In genomic region chr15:102955833-102956640, GRCm38 (mm10) we compare ENCODE assay signal across 14 mouse cellular contexts. TPM values are rescaled to one million over a fixed set of nuclear protein-coding genes. Genes with fewer than 3 reads are reported as not detected.
DNase-seq lines count a peak whose midpoint lies in the region; ATAC-seq lines count a peak whose summit lies in the region.
"Had no signal": no experiment of that assay in that cellular context is flagged by ENCODE, and none has a peak within 500 bp of the region (broad histone marks: within the 10 kb centered on the region; RNA-seq: fewer than 3 reads in every experiment).

No protein-coding gene starts in this region.

- H3K4me1 ChIP-seq in neural tube, embryonic 11.5 days (ENCODE audit: control insufficient read depth, insufficient read depth, low read length) = no peaks in the 10 kb centered on the region

- no peaks in the 10 kb centered on the region for H3K36me3 ChIP-seq in neural tube, embryonic 11.5 days (ENCODE audit: control insufficient read depth, insufficient read depth, low read length)

- peak overlapping the region; percentile 42 for H3K4me3 ChIP-seq in neural tube, embryonic 11.5 days (ENCODE audit: low read depth, low read length)
- H3K4me3 ChIP-seq: layer of hippocampus, adult 2 months had no signal

- peak overlapping the region; percentile 70 for H3K9ac ChIP-seq in neural tube, embryonic 11.5 days (ENCODE audit: low read length)

- under 1% methylated on average over 38 of the region's 40 CpGs for WGBS in neural tube, embryonic 11.5 days

- H3K27me3 ChIP-seq in neural tube, embryonic 11.5 days (ENCODE audit: control insufficient read depth, insufficient read depth, low read length) = peaks cover 98% of the 10 kb centered on the region

- peak; percentile 53 for DNase-seq in kidney, adult 18-20 months
- no peak for DNase-seq in kidney, adult 9 months
- DNase-seq in ES-CJ7 (ENCODE audit: low read depth, low spot score) = peak; percentile 86
- no peak for DNase-seq in neural tube, embryonic 11.5 days (ENCODE audit: low spot score)
- DNase-seq in ovary, adult 18-20 months (ENCODE audit: low spot score) = no peak
- DNase-seq in right cerebral cortex, adult 2 months (ENCODE audit: low spot score in 2 of 2) = no peak
- DNase-seq: adrenal gland, adult 8-10 months had no signal

- no peaks in the 10 kb centered on the region for H3K9me3 ChIP-seq in neural tube, embryonic 11.5 days (ENCODE audit: control insufficient read depth, low read length)

- ATAC-seq in granulocyte monocyte progenitor cell, adult 5-6 weeks (replicated peaks; ENCODE audit: poor library complexity, severe bottlenecking) = 0 out of 2 replicates have a peak, but pooled peaks have one; percentile 22
- no peak for ATAC-seq in neural tube, embryonic 11.5 days (ENCODE audit: insufficient read depth, low FRiP score, low TSS enrichment)
- ATAC-seq: lung, postnatal 0 days had no signal

- peak overlapping the region; percentile 11; the same call in 1 of the 2 replicates for H3K27ac ChIP-seq in neural tube, embryonic 11.5 days (ENCODE audit: low read depth, low read length)
- H3K27ac ChIP-seq: layer of hippocampus, adult 2 months had no signal

- peak overlapping the region; percentile 39 for H3K4me2 ChIP-seq in neural tube, embryonic 11.5 days (ENCODE audit: low read depth)

RNA-seq across cellular contexts. Expression of gene Hoxc11, which starts 1.8 kb away (rescaled TPM):
- not detected in 2 replicates for total RNA-seq in granulocyte monocyte progenitor cell, adult 5-6 weeks (2014; fragmentation: Nextera tagmentation)
- not detected in 2 replicates for total RNA-seq in granulocyte monocyte progenitor cell, adult 5-6 weeks (2017)
- 1.9 and 2.0 TPM in 2 replicates for polyA plus RNA-seq in neural tube, embryonic 11.5 days (2014; fragmentation: Nextera tagmentation; extraction: Ambion mirVana)
- total RNA-seq: adrenal gland, adult 8-10 months; layer of hippocampus, adult 2 months; left cerebral cortex, postnatal 36 days had no signal
- polyA plus RNA-seq: forebrain, embryonic 11.5 days; hindbrain, embryonic 11.5 days; lung, postnatal 0 days had no signal

RNA-seq across cellular contexts. Expression of gene Hoxc10, which starts 10.6 kb away (rescaled TPM):
- not detected in 2 replicates for total RNA-seq in granulocyte monocyte progenitor cell, adult 5-6 weeks (2014; fragmentation: Nextera tagmentation)
- not detected in 2 replicates for total RNA-seq in granulocyte monocyte progenitor cell, adult 5-6 weeks (2017)
- 58.3 and 60.4 TPM in 2 replicates for polyA plus RNA-seq in neural tube, embryonic 11.5 days (2014; fragmentation: Nextera tagmentation; extraction: Ambion mirVana)
- total RNA-seq: layer of hippocampus, adult 2 months; left cerebral cortex, postnatal 36 days had no signal
- polyA plus RNA-seq: forebrain, embryonic 11.5 days; hindbrain, embryonic 11.5 days; lung, postnatal 0 days had no signal

RNA-seq across cellular contexts. Expression of gene Hoxc5, which starts 11.2 kb away (rescaled TPM):
- total RNA-seq in granulocyte monocyte progenitor cell, adult 5-6 weeks (2014; fragmentation: Nextera tagmentation) = not detected in 2 replicates
- total RNA-seq in granulocyte monocyte progenitor cell, adult 5-6 weeks (2017) = not detected in 2 replicates
- polyA plus RNA-seq in neural tube, embryonic 11.5 days (2014; fragmentation: Nextera tagmentation; extraction: Ambion mirVana) = 36.3 and 37.3 TPM in 2 replicates
- total RNA-seq: layer of hippocampus, adult 2 months; left cerebral cortex, postnatal 36 days had no signal
- polyA plus RNA-seq: forebrain, embryonic 11.5 days; lung, postnatal 0 days had no signal

RNA-seq across cellular contexts. Expression of gene Hoxc12, which starts 19.5 kb away (rescaled TPM):
- not detected in 2 replicates for total RNA-seq in granulocyte monocyte progenitor cell, adult 5-6 weeks (2014; fragmentation: Nextera tagmentation)
- not detected in 2 replicates for total RNA-seq in granulocyte monocyte progenitor cell, adult 5-6 weeks (2017)
- polyA plus RNA-seq in neural tube, embryonic 11.5 days (2014; fragmentation: Nextera tagmentation; extraction: Ambion mirVana) = 3.0 and 4.6 TPM in 2 replicates
- total RNA-seq: adrenal gland, adult 8-10 months; gastrocnemius, postnatal 36 days; layer of hippocampus, adult 2 months; left cerebral cortex, postnatal 36 days had no signal
- polyA plus RNA-seq: forebrain, embryonic 11.5 days; hindbrain, embryonic 11.5 days; lung, postnatal 0 days had no signal

RNA-seq across cellular contexts. Expression of gene Hoxc9, which starts 20.2 kb away (rescaled TPM):
- total RNA-seq in granulocyte monocyte progenitor cell, adult 5-6 weeks (2014; fragmentation: Nextera tagmentation) = not detected in 2 replicates
- total RNA-seq in granulocyte monocyte progenitor cell, adult 5-6 weeks (2017) = not detected in 2 replicates
- 36.1 and 40.0 TPM in 2 replicates for polyA plus RNA-seq in neural tube, embryonic 11.5 days (2014; fragmentation: Nextera tagmentation; extraction: Ambion mirVana)
- total RNA-seq: layer of hippocampus, adult 2 months; left cerebral cortex, postnatal 36 days had no signal
- polyA plus RNA-seq: forebrain, embryonic 11.5 days; hindbrain, embryonic 11.5 days; lung, postnatal 0 days had no signal

Comparison
In these comparisons a context has a peak if more than half of its experiments do, and no peak if none do; other contexts are left out.
1. DNase-seq: peak in kidney, adult 18-20 months (single experiment) and ES-CJ7 (single experiment); none in kidney, adult 9 months (single experiment), neural tube, embryonic 11.5 days (single experiment), ovary, adult 18-20 months (single experiment) and right cerebral cortex, adult 2 months (0 of 2).